Mouse (Mus musculus): ENCODE measurements around the gene Rfesd. TPM values are rescaled to one million over a fixed set of nuclear protein-coding genes. Genes with fewer than 3 reads are reported as not detected.

Rfesd gene
- polyA plus RNA-seq, 1 experiment from 2014 or later, result 230 TPM

DNA sequence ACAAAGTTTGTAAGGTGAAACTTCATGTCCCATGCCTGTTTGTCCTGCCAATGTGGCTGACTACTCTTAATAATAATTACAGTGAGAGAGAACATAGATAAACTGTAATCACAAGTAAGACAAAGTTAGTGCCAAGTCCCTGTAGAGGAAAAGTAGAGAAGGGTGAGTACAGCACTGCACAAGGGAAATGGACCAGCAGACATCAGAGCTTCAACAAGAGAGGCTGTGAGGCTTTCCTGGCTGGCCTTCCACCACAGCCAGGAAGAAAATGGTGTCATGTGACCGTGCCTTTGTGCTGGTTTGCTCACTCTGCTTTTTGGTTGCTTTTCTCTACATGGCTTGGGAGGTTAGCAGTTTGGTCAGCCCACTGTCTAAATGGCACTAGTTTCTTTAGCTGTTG, 42.9 kb downstream of the Rfesd start:
- Histone ChIP-seq H3K36me3 (no peaks in the 10 kb centered on the region), H3K27me3 (replicated peaks) (no peaks in the 10 kb centered on the region), H3K4me2 (no peak overlapping the region), H3K27ac (no peak overlapping the region), H3K4me1 (no peaks in the 10 kb centered on the region), H3K9me3 (replicated peaks) (no peaks in the 10 kb centered on the region), H3K4me3 (no peak overlapping the region), H3K9ac (no peak overlapping the region)
- 52% methylated on average over 1 of the region's 1 CpGs for WGBS (ENCODE audit: insufficient replicate concordance)
- ATAC-seq, result no peak

DNA sequence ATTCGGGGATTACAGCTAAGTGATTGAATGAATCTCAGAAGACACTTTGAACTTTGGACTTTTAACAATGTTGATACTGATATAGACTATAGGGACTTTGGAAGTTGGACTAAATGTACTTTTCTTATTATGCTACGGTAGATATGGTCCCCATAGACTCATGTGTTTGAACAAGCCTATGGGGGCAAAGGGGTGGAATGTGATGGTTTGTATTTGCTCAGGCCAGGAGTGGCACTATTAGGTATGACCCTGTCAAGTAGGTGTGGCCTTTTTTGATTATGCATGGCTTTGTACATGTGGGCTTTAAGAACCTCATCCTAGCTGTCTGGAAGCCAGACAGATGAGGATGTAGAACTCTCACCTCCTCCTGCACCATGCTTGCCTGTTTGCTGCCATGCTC, 44.0 kb downstream of the Rfesd start:
- Histone ChIP-seq H3K36me3 (no peaks in the 10 kb centered on the region), H3K9me3 (replicated peaks) (no peaks in the 10 kb centered on the region), H3K27ac (no peak overlapping the region), H3K4me1 (no peaks in the 10 kb centered on the region), H3K9ac (no peak overlapping the region), H3K4me3 (no peak overlapping the region), H3K4me2 (no peak overlapping the region), H3K27me3 (replicated peaks) (no peaks in the 10 kb centered on the region)
- ATAC-seq, result no peak
- WGBS (ENCODE audit: insufficient replicate concordance), result 58% methylated on average over 2 of the region's 2 CpGs

DNA sequence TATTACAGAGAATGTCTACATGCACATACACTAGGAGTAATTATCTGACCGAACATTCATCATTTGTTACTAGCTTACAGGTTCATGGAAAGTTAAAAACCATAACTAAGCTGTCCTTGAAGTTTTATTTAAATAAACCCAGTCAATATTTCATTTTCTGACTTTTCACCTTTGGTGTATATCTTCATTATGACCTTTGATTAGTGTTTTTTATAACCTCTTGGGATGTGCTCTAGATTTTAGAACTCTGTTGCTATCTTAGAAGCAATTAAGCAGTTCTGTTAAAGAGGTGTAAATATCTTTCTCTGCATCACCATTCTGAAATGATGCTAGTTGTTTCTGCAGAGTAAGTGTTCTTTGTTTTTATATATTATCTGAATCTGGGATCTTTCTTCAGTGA, 51.7 kb downstream of the Rfesd start, which contains the start of gene Spata9:
TSS of gene Spata9 (plus strand) at position 301 of the 400 bp plus-strand sequence.
- Histone ChIP-seq H3K27me3 (replicated peaks) (no peaks in the 10 kb centered on the region), H3K9me3 (replicated peaks) (no peaks in the 10 kb centered on the region), H3K27ac (no peak within 1 kb of the TSS), H3K9ac (no peak within 1 kb of the TSS), H3K4me1 (no peaks in the 10 kb centered on the region), H3K36me3 (no peaks in the 10 kb centered on the region), H3K4me2 (no peak within 1 kb of the TSS), H3K4me3 (no peak within 1 kb of the TSS)
- ATAC-seq, result no peak
- 55% methylated on average over 1 of the region's 1 CpGs for WGBS (ENCODE audit: insufficient replicate concordance)

DNA sequence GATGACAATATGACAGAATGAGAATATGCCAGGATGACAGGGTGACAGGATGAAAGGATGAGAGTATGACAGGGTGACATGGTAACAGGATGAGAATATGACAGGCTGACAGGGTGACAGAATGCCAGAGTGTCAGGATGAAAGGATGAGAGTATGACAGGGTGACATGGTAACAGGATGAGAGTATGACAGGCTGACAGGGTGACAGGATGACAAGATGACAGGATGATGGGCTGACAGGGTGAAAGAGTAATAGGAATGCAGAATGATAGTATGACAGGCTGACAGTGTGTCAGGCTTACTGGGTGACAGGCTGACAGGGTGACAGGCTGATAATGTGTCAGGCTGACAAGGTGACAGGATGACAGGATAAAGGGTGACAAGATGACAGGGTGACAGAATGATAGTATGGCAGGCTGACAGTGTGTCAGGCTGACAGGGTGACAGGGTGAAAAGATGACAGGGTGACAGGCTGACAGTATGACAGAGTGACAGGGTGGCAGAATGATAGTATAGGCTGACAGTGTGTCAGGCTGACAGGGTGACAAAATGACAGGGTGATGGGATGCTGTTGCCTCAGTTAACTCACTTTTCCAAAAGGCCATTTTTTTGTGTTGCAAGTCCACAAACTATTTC, 63.0 kb downstream of the Rfesd start:
- Histone ChIP-seq H3K27ac (no peak overlapping the region), H3K9ac (no peak overlapping the region), H3K4me2 (no peak overlapping the region), H3K27me3 (replicated peaks) (no peaks in the 10 kb centered on the region), H3K4me1 (no peaks in the 10 kb centered on the region), H3K36me3 (no peaks in the 10 kb centered on the region), H3K4me3 (no peak overlapping the region), H3K9me3 (replicated peaks) (no peaks in the 10 kb centered on the region)
- no peak for ATAC-seq

Other genes with a start within 250 kb of the Rfesd start
- 21.6 and 23.0 TPM in 2 replicates for gene Glrx, start 178.9 kb downstream of the Rfesd start, polyA plus RNA-seq (2016; fragmentation: Nextera tagmentation; extraction: Ambion mirVana)
- 9.7 and 9.8 TPM in 2 replicates for gene Rhobtb3, start 74.8 kb downstream of the Rfesd start, polyA plus RNA-seq (2016; fragmentation: Nextera tagmentation; extraction: Ambion mirVana)
- 0.77 and 1.3 TPM in 2 replicates for gene Spata9, start 51.6 kb downstream of the Rfesd start, polyA plus RNA-seq (2016; fragmentation: Nextera tagmentation; extraction: Ambion mirVana)
- gene Gpr150, start 38.3 kb upstream of the Rfesd start, polyA plus RNA-seq (2016; fragmentation: Nextera tagmentation; extraction: Ambion mirVana), result 5.9 and 6.2 TPM in 2 replicates
- gene Arsk, start 79.9 kb upstream of the Rfesd start, polyA plus RNA-seq (2016; fragmentation: Nextera tagmentation; extraction: Ambion mirVana), result 2.8 and 3.3 TPM in 2 replicates
- 9.5 and 10.1 TPM in 2 replicates for gene Ttc37, start 80.0 kb upstream of the Rfesd start, polyA plus RNA-seq (2016; fragmentation: Nextera tagmentation; extraction: Ambion mirVana)